Mouse (Mus musculus) kidney, embryonic 14.5 days (tissue): ENCODE results near the gene Hpf1. TPM values are rescaled to one million over a fixed set of nuclear protein-coding genes. Genes with fewer than 3 reads are reported as not detected.

Source experiments
- ATAC-seq: fragments of 200-750 bp; cut with Nextera tagmentation; 2 replicates; pipeline ENCODE4 v1.8.0; 2017; ENCODE audit warnings: moderate number of reproducible peaks, mild to moderate bottlenecking, moderate TSS enrichment, moderate library complexity; ENCODE audit not compliant: low FRiP score, low TSS enrichment
- H3K27ac ChIP-seq: fragments of 300-500 bp; sonication (generic); 2 replicates; pipeline ENCODE4 v1.5.1; 2014; ENCODE audit warnings: low read depth, mild to moderate bottlenecking, low read length, moderate library complexity, mixed read lengths
- H3K27me3 ChIP-seq: fragments of 300-500 bp; sonication (generic); 2 replicates; pipeline ENCODE4 v1.6.1; 2014; ENCODE audit warnings: mild to moderate bottlenecking, low read length; ENCODE audit not compliant: control insufficient read depth, insufficient read depth
- H3K36me3 ChIP-seq: fragments of 300-500 bp; sonication (generic); 2 replicates; pipeline ENCODE4 v1.6.1; 2014; ENCODE audit warnings: low read length, mixed read lengths; ENCODE audit not compliant: control insufficient read depth, insufficient read depth
- H3K4me1 ChIP-seq: fragments of 300-500 bp; sonication (generic); 2 replicates; pipeline ENCODE4 v1.6.1; 2014; ENCODE audit warnings: low read length, mixed read lengths; ENCODE audit not compliant: control insufficient read depth, insufficient read depth
- H3K4me2 ChIP-seq: fragments of 300-500 bp; sonication (generic); replicated peaks from 2 replicates; pipeline ENCODE4 v1.6.1; 2014; ENCODE audit warnings: low read depth, mild to moderate bottlenecking, low read length
- H3K4me3 ChIP-seq: fragments of 300-500 bp; sonication (generic); 2 replicates; pipeline ENCODE4 v1.5.1; 2014; ENCODE audit warnings: mild to moderate bottlenecking, low read length
- H3K9ac ChIP-seq: fragments of 300-500 bp; sonication (generic); 2 replicates; pipeline ENCODE4 v1.6.1; 2014; ENCODE audit warnings: low read depth, mild to moderate bottlenecking, low read length, moderate library complexity
- H3K9me3 ChIP-seq: fragments of 300-500 bp; sonication (generic); 2 replicates; pipeline ENCODE4 v1.6.1; 2016; ENCODE audit warnings: low read length; ENCODE audit not compliant: control insufficient read depth
- WGBS: fragments of 180-500 bp; shearing (Covaris S2); extraction: QIAGEN DNeasy Blood & Tissue Kit; methylation state at CpG from one replicate; pipeline ENCODE4 v1.1.7; 2014; 5-methylcytosine and 5-hydroxymethylcytosine counted together
- polyA plus RNA-seq: library from polyadenylated mRNA; unstranded; fragments of >200 nt; fragmentation: Nextera tagmentation; extraction: Ambion mirVana; gene quantifications from 2 replicates; pipeline ENCODE4 v1.2.1, GENCODE M21; 2014

The Hpf1 gene
- polyA plus RNA-seq, 1 experiment from 2014 or later = 102 TPM

- no peak for ATAC-seq
- Histone ChIP-seq H3K4me1 (no peaks in the 10 kb centered on the region), H3K9me3 (no peaks in the 10 kb centered on the region), H3K27me3 (no peaks in the 10 kb centered on the region), H3K27ac (no peak overlapping the region), H3K4me3 (no peak overlapping the region), H3K9ac (no peak overlapping the region), H3K4me2 (no peak overlapping the region), H3K36me3 (no peaks in the 10 kb centered on the region)
- 32% methylated on average over 3 of the region's 3 CpGs for WGBS
These were observed 24.6 kb upstream of the Hpf1 start for GRCm38 (mm10) chr8:60865504-60866114.

DNA sequence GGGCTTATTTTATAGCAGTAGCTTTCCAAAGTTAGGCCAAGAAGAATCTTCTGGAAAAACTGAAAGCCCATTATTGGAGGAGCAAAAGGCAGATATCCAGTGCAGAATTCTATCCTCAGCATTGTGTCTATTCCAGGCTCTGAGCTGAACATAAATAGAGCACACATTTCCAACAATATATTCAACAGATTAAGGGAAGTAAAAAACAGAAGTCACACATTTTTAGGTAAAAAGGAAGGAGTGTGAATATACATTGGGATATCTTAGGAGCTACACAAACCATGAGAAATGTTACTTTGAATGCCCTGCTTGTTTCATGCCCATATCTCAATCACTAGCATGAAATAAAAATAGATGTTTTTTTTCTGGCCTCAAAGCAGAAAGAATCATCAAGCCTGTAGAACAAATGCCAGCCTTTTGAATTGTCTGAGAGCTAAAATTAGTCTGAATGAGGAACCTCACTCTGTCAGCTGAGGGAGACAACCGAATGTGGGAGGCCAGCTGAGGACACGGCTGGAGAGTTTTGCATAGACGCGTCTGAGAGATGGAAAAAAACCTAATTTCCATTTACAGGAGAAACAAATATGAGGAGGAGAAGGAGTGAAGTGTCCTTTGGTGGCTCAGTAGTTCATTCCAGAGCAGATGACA is 22.6 kb upstream of the Hpf1 start:
- Histone ChIP-seq H3K4me2 (no peak overlapping the region), H3K4me3 (no peak overlapping the region), H3K27me3 (no peaks in the 10 kb centered on the region), H3K9ac (no peak overlapping the region), H3K36me3 (no peaks in the 10 kb centered on the region), H3K4me1 (no peaks in the 10 kb centered on the region), H3K27ac (no peak overlapping the region), H3K9me3 (no peaks in the 10 kb centered on the region)
- no peak for ATAC-seq
- 64% methylated on average over 4 of the region's 4 CpGs for WGBS

DNA sequence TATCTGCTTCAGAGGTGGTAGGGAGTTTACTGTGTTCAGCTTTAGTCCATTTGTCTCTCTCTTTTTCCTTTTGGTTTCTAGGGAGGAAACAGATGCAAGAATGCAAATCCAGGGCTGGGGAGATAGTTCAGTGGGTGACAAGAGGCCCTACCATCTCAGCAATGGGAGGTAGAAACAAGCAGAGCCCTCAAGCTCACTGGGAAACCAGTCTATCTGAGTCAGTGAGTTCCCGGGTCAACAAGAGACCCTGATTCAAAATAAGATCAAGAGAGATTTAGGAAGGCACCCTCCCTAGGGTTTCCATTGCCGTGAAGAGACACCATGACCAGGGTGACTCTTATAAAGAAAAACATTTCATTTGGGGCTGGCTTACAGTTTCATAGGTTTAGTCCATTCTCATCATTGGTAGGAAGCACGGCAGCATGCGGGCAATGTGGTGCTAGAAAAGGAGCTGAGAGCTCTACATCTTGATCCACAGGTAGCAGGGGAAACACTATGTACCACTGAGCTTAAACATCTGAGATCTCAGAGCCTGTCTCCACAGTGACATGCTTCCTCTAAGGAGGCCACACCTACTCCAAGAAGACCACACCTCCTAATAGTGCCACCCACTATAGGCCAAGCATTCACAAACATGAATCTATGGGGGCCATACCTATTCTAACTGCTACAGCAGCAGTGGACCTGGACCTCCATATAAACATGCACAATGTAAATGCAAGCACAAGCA is 21.8 kb upstream of the Hpf1 start:
- H3K4me3 ChIP-seq = no peak overlapping the region
- WGBS = 87% methylated on average over 4 of the region's 4 CpGs

DNA sequence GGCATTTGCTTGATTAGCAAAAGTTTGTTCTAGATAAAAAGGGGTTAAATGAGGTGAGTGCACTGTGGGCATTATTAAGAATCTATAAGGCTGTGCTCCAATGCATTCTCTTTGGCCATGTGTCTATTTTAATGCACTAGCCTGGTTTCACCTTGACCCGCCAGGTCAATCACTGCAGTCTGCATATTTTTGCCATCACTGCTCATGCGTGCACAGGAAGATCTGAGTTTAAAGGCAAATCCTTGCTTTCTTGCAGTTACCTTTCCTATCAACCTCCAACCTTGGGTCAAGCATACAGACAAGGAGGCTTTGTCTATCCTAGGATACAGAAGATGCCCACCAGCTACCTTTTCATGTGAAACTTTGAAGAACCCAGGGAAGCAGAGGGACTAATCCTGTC is 20.5 kb upstream of the Hpf1 start:
- Histone ChIP-seq H3K36me3 (no peaks in the 10 kb centered on the region), H3K27me3 (no peaks in the 10 kb centered on the region), H3K9ac (no peak overlapping the region), H3K4me2 (no peak overlapping the region), H3K9me3 (no peaks in the 10 kb centered on the region), H3K27ac (no peak overlapping the region), H3K4me3 (no peak overlapping the region), H3K4me1 (no peaks in the 10 kb centered on the region)
- 71% methylated on average over 2 of the region's 2 CpGs for WGBS
- no peak for ATAC-seq

More for the DNA sequence above, 21.8 kb upstream of the Hpf1 start:
- no peak for ATAC-seq
- H3K9me3 ChIP-seq = no peaks in the 10 kb centered on the region
- H3K27ac ChIP-seq = no peak overlapping the region
- no peaks in the 10 kb centered on the region for H3K36me3 ChIP-seq
- H3K4me1 ChIP-seq = no peaks in the 10 kb centered on the region
- no peak overlapping the region for H3K9ac ChIP-seq
- H3K4me2 ChIP-seq = no peak overlapping the region
- no peaks in the 10 kb centered on the region for H3K27me3 ChIP-seq

GRCm38 (mm10) chr8:60870231-60871193 is 19.7 kb upstream of the Hpf1 start:
- no peaks in the 10 kb centered on the region for H3K9me3 ChIP-seq
- no peaks in the 10 kb centered on the region for H3K36me3 ChIP-seq
- H3K27ac ChIP-seq = no peak overlapping the region
- H3K4me1 ChIP-seq = no peaks in the 10 kb centered on the region
- no peak overlapping the region for H3K9ac ChIP-seq
- no peaks in the 10 kb centered on the region for H3K27me3 ChIP-seq
- no peak overlapping the region for H3K4me3 ChIP-seq
- H3K4me2 ChIP-seq = no peak overlapping the region
- no peak for ATAC-seq
- WGBS = 74% methylated on average over 13 of the region's 13 CpGs

DNA sequence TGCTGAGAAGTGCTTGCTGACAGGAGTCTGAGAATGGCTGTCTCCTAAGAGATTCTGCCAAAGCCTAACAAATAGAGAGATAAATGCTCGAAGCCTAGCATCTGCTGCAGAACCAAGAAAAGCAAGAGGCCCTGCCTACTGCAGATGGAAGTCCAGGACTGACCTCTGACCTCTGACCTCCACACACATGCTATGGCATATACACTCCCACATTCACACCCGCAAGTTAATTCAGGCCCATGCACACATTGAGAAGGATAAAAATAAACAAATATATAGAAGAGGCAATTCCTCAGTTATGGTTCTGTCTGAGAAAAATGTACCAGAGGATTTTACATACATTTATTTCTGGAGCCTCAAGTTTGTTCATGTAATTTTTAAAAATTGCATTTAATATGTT is 11.6 kb upstream of the Hpf1 start:
- Histone ChIP-seq H3K4me3 (no peak overlapping the region), H3K36me3 (no peaks in the 10 kb centered on the region), H3K27me3 (no peaks in the 10 kb centered on the region), H3K27ac (no peak overlapping the region), H3K4me2 (no peak overlapping the region), H3K9me3 (no peaks in the 10 kb centered on the region), H3K9ac (no peak overlapping the region), H3K4me1 (no peaks in the 10 kb centered on the region)
- WGBS = 65% methylated on average over 2 of the region's 2 CpGs
- no peak for ATAC-seq

- Histone ChIP-seq H3K9ac (no peak overlapping the region), H3K9me3 (no peaks in the 10 kb centered on the region), H3K4me2 (no peak overlapping the region), H3K36me3 (no peaks in the 10 kb centered on the region), H3K27ac (no peak overlapping the region), H3K27me3 (no peaks in the 10 kb centered on the region), H3K4me3 (no peak overlapping the region), H3K4me1 (no peaks in the 10 kb centered on the region)
- WGBS = 82% methylated on average over 4 of the region's 4 CpGs
- ATAC-seq = no peak
These were observed 6.6 kb upstream of the Hpf1 start for GRCm38 (mm10) chr8:60883419-60884137.

DNA sequence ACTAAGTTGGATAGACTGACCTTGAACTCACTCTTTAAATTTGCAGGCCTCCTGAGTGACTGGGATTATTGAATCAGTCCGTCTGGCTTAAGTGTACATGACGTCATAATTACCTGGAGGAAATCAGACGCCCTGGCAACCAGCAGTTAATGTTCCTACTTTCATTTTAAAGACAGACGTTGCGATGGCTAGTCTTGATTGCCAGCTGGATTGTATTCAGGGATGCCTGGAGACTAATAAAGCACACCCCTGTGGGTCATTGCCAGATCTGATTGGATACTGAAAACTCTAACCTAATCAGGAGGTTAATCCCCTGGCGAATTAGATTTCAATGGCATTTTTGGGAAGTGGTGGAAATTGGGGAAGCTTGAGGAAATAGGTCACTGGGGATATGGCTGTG is 3.5 kb upstream of the Hpf1 start:
- Histone ChIP-seq H3K27ac (no peak overlapping the region), H3K4me2 (no peak overlapping the region), H3K9me3 (no peaks in the 10 kb centered on the region), H3K4me3 (no peak overlapping the region), H3K36me3 (no peaks in the 10 kb centered on the region), H3K27me3 (no peaks in the 10 kb centered on the region), H3K9ac (no peak overlapping the region), H3K4me1 (no peaks in the 10 kb centered on the region)
- ATAC-seq = no peak
- 61% methylated on average over 6 of the region's 6 CpGs for WGBS
